Mouse (Mus musculus): ENCODE data around the gene Gpx2.

DNA sequence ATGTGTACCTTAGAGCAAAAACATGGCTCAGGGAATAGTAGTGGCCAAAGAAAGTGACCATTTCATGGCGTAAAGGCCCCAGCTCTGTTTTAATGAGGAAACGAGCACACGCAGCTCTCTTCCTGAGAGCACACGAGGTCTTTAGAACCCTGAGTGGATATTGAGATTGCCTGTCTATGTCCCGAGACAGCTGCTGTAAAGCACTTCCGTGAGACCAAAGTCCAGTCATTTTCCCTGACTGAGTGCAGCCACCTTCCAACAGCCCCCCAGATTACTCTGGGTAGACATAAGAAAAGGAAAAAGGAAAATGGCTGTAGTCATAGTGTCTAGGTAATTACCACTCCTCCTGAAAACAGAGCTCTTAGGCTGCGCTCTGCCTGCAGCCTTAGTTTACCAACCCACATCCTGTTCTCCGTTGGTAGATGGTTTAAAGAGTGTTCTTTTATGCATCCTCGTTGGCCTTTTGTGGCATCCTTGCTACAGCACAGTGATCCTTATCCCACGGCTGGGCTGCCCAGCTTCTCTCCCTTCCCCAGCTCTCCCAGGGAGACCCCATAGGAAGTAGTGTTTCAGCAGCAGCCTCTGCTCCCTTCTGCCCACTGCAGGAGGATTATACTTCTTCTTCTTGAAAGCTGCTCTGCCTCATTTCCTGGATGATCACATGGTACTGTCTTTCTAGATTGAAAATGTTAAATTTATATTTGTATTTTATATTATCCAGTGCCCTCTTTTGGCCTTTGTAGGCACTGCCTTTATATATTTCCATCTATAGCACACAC, 16.9 kb downstream of the Gpx2 start:
- TF ChIP-seq EP300 (IDR thresholded peaks at IDR 0.05), result no peak
- TF ChIP-seq CTCF (IDR thresholded peaks at IDR 0.05), result no peak

All from lung, postnatal 0 days (tissue).